Mouse (Mus musculus): ENCODE results near the gene Smad5. TPM values are rescaled to one million over a fixed set of nuclear protein-coding genes. Genes with fewer than 3 reads are reported as not detected.

Gene Smad5
- polyA plus RNA-seq, 1 experiment from 2014 or later: 19.5 TPM

Other genes starting within 250 kb of the Smad5 start
- not detected in 2 replicates for gene Il9, start 220.8 kb upstream of the Smad5 start, polyA plus RNA-seq (2015; fragmentation: Nextera tagmentation; extraction: Ambion mirVana)
- 1.2 and 2.1 TPM in 2 replicates for gene Fbxl21, start 180.5 kb upstream of the Smad5 start, polyA plus RNA-seq (2015; fragmentation: Nextera tagmentation; extraction: Ambion mirVana)
- 12.4 and 13.2 TPM in 2 replicates for gene Lect2, start 154.5 kb upstream of the Smad5 start, polyA plus RNA-seq (2015; fragmentation: Nextera tagmentation; extraction: Ambion mirVana)
- gene Tgfbi, start 93.5 kb upstream of the Smad5 start, polyA plus RNA-seq (2015; fragmentation: Nextera tagmentation; extraction: Ambion mirVana): 120 and 123 TPM in 2 replicates
- 0.50 and 1.00 TPM in 2 replicates for gene Gm45623, start 50.8 kb downstream of the Smad5 start, polyA plus RNA-seq (2015; fragmentation: Nextera tagmentation; extraction: Ambion mirVana)
- gene Trpc7, start 193.0 kb downstream of the Smad5 start, polyA plus RNA-seq (2015; fragmentation: Nextera tagmentation; extraction: Ambion mirVana): 0.21 and 0.30 TPM in 2 replicates

Data from intestine, embryonic 15.5 days (tissue).